Mouse (Mus musculus): ENCODE data around the gene Meox1. TPM values are rescaled to one million over a fixed set of nuclear protein-coding genes. Genes with fewer than 3 reads are reported as not detected.

Meox1 gene
- total RNA-seq, 1 experiment from 2014 or later, result not detected

Other genes with a start within 250 kb of the Meox1 start
- gene Arl4d, start 228.8 kb downstream of the Meox1 start, total RNA-seq (2017), result 19.6 to 120 TPM (median 27.2 TPM) in 3 replicates
- 45.9 to 64.3 TPM (median 49.0 TPM) in 3 replicates for gene Dhx8, start 161.5 kb downstream of the Meox1 start, total RNA-seq (2017)
- not detected in 3 replicates for gene Etv4, start 109.0 kb downstream of the Meox1 start, total RNA-seq (2017)
- not detected in 3 replicates for gene Sost, start 72.6 kb upstream of the Meox1 start, total RNA-seq (2017)
- 2.4 TPM in 1 of 3 replicates, not detected in the others for gene Cfap97d1, start 89.9 kb upstream of the Meox1 start, total RNA-seq (2017)
- 32.4 to 36.2 TPM (median 35.3 TPM) in 3 replicates for gene Dusp3, start 92.6 kb upstream of the Meox1 start, total RNA-seq (2017)
- not detected in 3 replicates for gene Mpp3, start 134.1 kb upstream of the Meox1 start, total RNA-seq (2017)
- gene Cd300lg, start 147.1 kb upstream of the Meox1 start, total RNA-seq (2017), result 2.0 to 8.0 TPM (median 3.3 TPM) in 3 replicates
- gene Mpp2, start 194.1 kb upstream of the Meox1 start, total RNA-seq (2017), result not detected in 3 replicates
- not detected in 3 replicates for gene Ppy, start 206.9 kb upstream of the Meox1 start, total RNA-seq (2017)
- gene Pyy, start 213.5 kb upstream of the Meox1 start, total RNA-seq (2017), result not detected in 3 replicates

Data from monocyte, adult 5-6 weeks (primary cell).